Mouse (Mus musculus): ENCODE results near the gene Rpl7a. TPM values are rescaled to one million over a fixed set of nuclear protein-coding genes. Genes with fewer than 3 reads are reported as not detected.
A peak's percentile ranks its signal among the peaks of the same experiment; 100 is the strongest.
"Not testable (repeated sequence)": the region's sequence is repeated elsewhere in the genome, so short reads cannot be mapped to it uniquely, and the experiment has no call there.

Rpl7a gene
- 667 and 701 TPM in 2 replicates for polyA plus RNA-seq (2014; fragmentation: Nextera tagmentation; extraction: Ambion mirVana)

- H3K4me2 ChIP-seq (ENCODE audit: low read depth, low read length), result peak within 1 kb of the TSS; percentile 95
- H3K4me1 ChIP-seq (ENCODE audit: control insufficient read depth, insufficient read depth, low read length), result peaks cover 17% of the 10 kb centered on the region
- peak; percentile 94 for ATAC-seq (ENCODE audit: low read depth)
- no peaks in the 10 kb centered on the region for H3K27me3 ChIP-seq (replicated peaks; ENCODE audit: control insufficient read depth, insufficient read depth, low read length)
- peak within 1 kb of the TSS; percentile 91 for H3K27ac ChIP-seq (replicated peaks; ENCODE audit: low read depth, low read length)
- DNase-seq (ENCODE audit: low spot score), result peak; percentile 99
- under 1% methylated on average over 45 of the region's 74 CpGs for WGBS
- H3K9ac ChIP-seq (ENCODE audit: low read depth, low read length), result peak within 1 kb of the TSS; percentile 98
- peaks cover 69% of the 10 kb centered on the region for H3K36me3 ChIP-seq (ENCODE audit: control insufficient read depth, insufficient read depth, low read length)
- no peaks in the 10 kb centered on the region for H3K9me3 ChIP-seq (ENCODE audit: control insufficient read depth, low read length)
- H3K4me3 ChIP-seq (ENCODE audit: low read depth, low read length), result peak within 1 kb of the TSS; percentile 85
These were observed at the start of gene Rpl7a, which contains the start of gene Med22 for GRCm38 (mm10) chr2:26910124-26910993. Rpl7a (plus strand) TSS chr2:26910764. Med22 (minus strand) TSS chr2:26910677.

- Histone ChIP-seq H3K4me1 (ENCODE audit: control insufficient read depth, insufficient read depth, low read length) (no peaks in the 10 kb centered on the region), H3K27me3 (replicated peaks; ENCODE audit: control insufficient read depth, insufficient read depth, low read length) (no peaks in the 10 kb centered on the region), H3K36me3 (ENCODE audit: control insufficient read depth, insufficient read depth, low read length) (no peaks in the 10 kb centered on the region), H3K4me3 (ENCODE audit: low read depth, low read length) (no peak overlapping the region), H3K9me3 (ENCODE audit: control insufficient read depth, low read length) (no peaks in the 10 kb centered on the region), H3K4me2 (ENCODE audit: low read depth, low read length) (no peak overlapping the region), H3K27ac (replicated peaks; ENCODE audit: low read depth, low read length) (no peak overlapping the region), H3K9ac (ENCODE audit: low read depth, low read length) (no peak overlapping the region)
- 73% methylated on average over 3 of the region's 3 CpGs for WGBS
- ATAC-seq (ENCODE audit: low read depth) (no peak), DNase-seq (ENCODE audit: low spot score) (no peak)
These were observed 47.7 kb upstream of the Rpl7a start for GRCm38 (mm10) chr2:26862856-26863255.

- no peak for ATAC-seq (ENCODE audit: low read depth)
- H3K9ac ChIP-seq (ENCODE audit: low read depth, low read length), result no peak within 1 kb of the TSS
These were observed 45.7 kb upstream of the Rpl7a start, which contains the start of gene Abo for GRCm38 (mm10) chr2:26864879-26865278. Abo (minus strand) TSS chr2:26864979.

GRCm38 (mm10) chr2:26870666-26871065, 39.9 kb upstream of the Rpl7a start:
- DNase-seq (ENCODE audit: low spot score), result no peak

More at GRCm38 (mm10) chr2:26864879-26865278, 45.7 kb upstream of the Rpl7a start, which contains the start of gene Abo:
- Histone ChIP-seq H3K4me3 (ENCODE audit: low read depth, low read length) (no peak within 1 kb of the TSS), H3K4me2 (ENCODE audit: low read depth, low read length) (no peak within 1 kb of the TSS), H3K36me3 (ENCODE audit: control insufficient read depth, insufficient read depth, low read length) (no peaks in the 10 kb centered on the region), H3K4me1 (ENCODE audit: control insufficient read depth, insufficient read depth, low read length) (no peaks in the 10 kb centered on the region), H3K9me3 (ENCODE audit: control insufficient read depth, low read length) (no peaks in the 10 kb centered on the region), H3K27me3 (replicated peaks; ENCODE audit: control insufficient read depth, insufficient read depth, low read length) (no peaks in the 10 kb centered on the region), H3K27ac (replicated peaks; ENCODE audit: low read depth, low read length) (no peak within 1 kb of the TSS)
- 31% methylated on average over 3 of the region's 3 CpGs for WGBS
- DNase-seq (ENCODE audit: low spot score), result no peak

GRCm38 (mm10) chr2:26878571-26878970, 32.0 kb upstream of the Rpl7a start:
- Histone ChIP-seq H3K27me3 (replicated peaks; ENCODE audit: control insufficient read depth, insufficient read depth, low read length) (no peaks in the 10 kb centered on the region), H3K9ac (ENCODE audit: low read depth, low read length) (no peak overlapping the region), H3K36me3 (ENCODE audit: control insufficient read depth, insufficient read depth, low read length) (no peaks in the 10 kb centered on the region), H3K27ac (replicated peaks; ENCODE audit: low read depth, low read length) (no peak overlapping the region), H3K4me3 (ENCODE audit: low read depth, low read length) (no peak overlapping the region), H3K4me1 (ENCODE audit: control insufficient read depth, insufficient read depth, low read length) (no peaks in the 10 kb centered on the region), H3K4me2 (ENCODE audit: low read depth, low read length) (no peak overlapping the region), H3K9me3 (ENCODE audit: control insufficient read depth, low read length) (peaks cover 5% of the 10 kb centered on the region; the same call in 1 of the 2 replicates)
- no peak for ATAC-seq (ENCODE audit: low read depth)
- no peak for DNase-seq (ENCODE audit: low spot score)

More at GRCm38 (mm10) chr2:26870666-26871065, 39.9 kb upstream of the Rpl7a start:
- H3K9ac ChIP-seq (ENCODE audit: low read depth, low read length), result no peak overlapping the region
- ATAC-seq (ENCODE audit: low read depth), result no peak
- WGBS, result 60% methylated on average over 6 of the region's 6 CpGs
- no peaks in the 10 kb centered on the region for H3K9me3 ChIP-seq (ENCODE audit: control insufficient read depth, low read length)
- H3K4me3 ChIP-seq (ENCODE audit: low read depth, low read length), result no peak overlapping the region
- H3K4me1 ChIP-seq (ENCODE audit: control insufficient read depth, insufficient read depth, low read length), result no peaks in the 10 kb centered on the region
- no peak overlapping the region for H3K27ac ChIP-seq (replicated peaks; ENCODE audit: low read depth, low read length)
- H3K27me3 ChIP-seq (replicated peaks; ENCODE audit: control insufficient read depth, insufficient read depth, low read length), result no peaks in the 10 kb centered on the region
- H3K36me3 ChIP-seq (ENCODE audit: control insufficient read depth, insufficient read depth, low read length), result no peaks in the 10 kb centered on the region
- no peak overlapping the region for H3K4me2 ChIP-seq (ENCODE audit: low read depth, low read length)

GRCm38 (mm10) chr2:26885541-26885940, 25.0 kb upstream of the Rpl7a start:
- H3K4me1 ChIP-seq (ENCODE audit: control insufficient read depth, insufficient read depth, low read length); H3K27me3 ChIP-seq (replicated peaks; ENCODE audit: control insufficient read depth, insufficient read depth, low read length); DNase-seq (ENCODE audit: low spot score); ATAC-seq (ENCODE audit: low read depth); H3K27ac ChIP-seq (replicated peaks; ENCODE audit: low read depth, low read length); H3K9ac ChIP-seq (ENCODE audit: low read depth, low read length); H3K4me2 ChIP-seq (ENCODE audit: low read depth, low read length); H3K4me3 ChIP-seq (ENCODE audit: low read depth, low read length): not testable (repeated sequence)
- Histone ChIP-seq H3K9me3 (ENCODE audit: control insufficient read depth, low read length) (peaks cover 10% of the 10 kb centered on the region; the same call in 1 of the 2 replicates), H3K36me3 (ENCODE audit: control insufficient read depth, insufficient read depth, low read length) (peaks cover 21% of the 10 kb centered on the region)
- 92% methylated on average over 2 of the region's 2 CpGs for WGBS

GRCm38 (mm10) chr2:26886170-26886569, 24.4 kb upstream of the Rpl7a start:
- Histone ChIP-seq H3K36me3 (ENCODE audit: control insufficient read depth, insufficient read depth, low read length) (peaks cover 27% of the 10 kb centered on the region), H3K9me3 (ENCODE audit: control insufficient read depth, low read length) (peaks cover 10% of the 10 kb centered on the region; the same call in 1 of the 2 replicates)
- WGBS, result 69% methylated on average over 3 of the region's 4 CpGs
- not testable (repeated sequence) for H3K9ac ChIP-seq (ENCODE audit: low read depth, low read length); H3K27me3 ChIP-seq (replicated peaks; ENCODE audit: control insufficient read depth, insufficient read depth, low read length); H3K4me3 ChIP-seq (ENCODE audit: low read depth, low read length); ATAC-seq (ENCODE audit: low read depth); H3K4me1 ChIP-seq (ENCODE audit: control insufficient read depth, insufficient read depth, low read length); DNase-seq (ENCODE audit: low spot score); H3K27ac ChIP-seq (replicated peaks; ENCODE audit: low read depth, low read length); H3K4me2 ChIP-seq (ENCODE audit: low read depth, low read length)

- WGBS, result 87% methylated on average over 4 of the region's 4 CpGs
- H3K27me3 ChIP-seq (replicated peaks; ENCODE audit: control insufficient read depth, insufficient read depth, low read length), result no peaks in the 10 kb centered on the region
- no peak overlapping the region for H3K27ac ChIP-seq (replicated peaks; ENCODE audit: low read depth, low read length)
- no peaks in the 10 kb centered on the region for H3K4me1 ChIP-seq (ENCODE audit: control insufficient read depth, insufficient read depth, low read length)
- no peak for ATAC-seq (ENCODE audit: low read depth)
- H3K9me3 ChIP-seq (ENCODE audit: control insufficient read depth, low read length), result no peaks in the 10 kb centered on the region
- H3K36me3 ChIP-seq (ENCODE audit: control insufficient read depth, insufficient read depth, low read length), result peaks cover 84% of the 10 kb centered on the region
- no peak overlapping the region for H3K4me3 ChIP-seq (ENCODE audit: low read depth, low read length)
- no peak overlapping the region for H3K4me2 ChIP-seq (ENCODE audit: low read depth, low read length)
- DNase-seq (ENCODE audit: low spot score), result no peak
- no peak overlapping the region for H3K9ac ChIP-seq (ENCODE audit: low read depth, low read length)
These were observed 14.7 kb upstream of the Rpl7a start for GRCm38 (mm10) chr2:26895898-26896297.

All from embryonic facial prominence, embryonic 14.5 days (tissue).